Mouse (Mus musculus): Measurements from ENCODE around the gene Gm29776. TPM values are rescaled to one million over a fixed set of nuclear protein-coding genes. Genes with fewer than 3 reads are reported as not detected.
A peak's percentile ranks its signal among the peaks of the same experiment; 100 is the strongest.

The Gm29776 gene
- polyA plus RNA-seq, 1 experiment = 0.56 TPM

DNA sequence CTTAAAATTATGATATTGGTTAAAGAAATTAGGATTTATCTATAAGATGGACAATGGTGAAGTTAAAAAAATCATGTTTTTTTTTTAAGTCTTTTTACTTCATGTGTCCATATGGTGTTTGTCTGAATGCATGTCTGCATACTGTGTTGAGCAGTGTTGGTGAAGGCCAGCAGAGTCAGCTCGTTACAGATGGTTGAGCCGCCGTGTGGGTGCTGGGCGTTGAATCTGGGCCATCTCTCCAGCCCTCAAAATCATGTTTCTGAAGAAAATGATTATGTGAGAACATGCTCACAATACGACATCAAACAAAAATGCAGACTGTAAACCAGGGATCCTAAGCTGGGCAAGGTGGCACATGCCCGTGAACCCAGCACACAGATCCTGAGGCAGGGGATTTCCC, 31.7 kb upstream of the Gm29776 start:
- no peaks in the 10 kb centered on the region for H3K4me1 ChIP-seq (ENCODE audit: control insufficient read depth, insufficient read depth, low read length)
- H3K4me3 ChIP-seq (replicated peaks; ENCODE audit: extremely low read depth, low read depth, low read length) = no peak overlapping the region
- TF ChIP-seq POLR2A (IDR thresholded peaks at IDR 0.05; ENCODE audit: borderline replicate concordance, extremely low read depth, low read depth, low read length) (no peak), CTCF (IDR thresholded peaks at IDR 0.05; ENCODE audit: insufficient read depth, low read length) (no peak)
- DNase-seq = no peak
- WGBS = 77% methylated on average over 6 of the region's 6 CpGs

DNA sequence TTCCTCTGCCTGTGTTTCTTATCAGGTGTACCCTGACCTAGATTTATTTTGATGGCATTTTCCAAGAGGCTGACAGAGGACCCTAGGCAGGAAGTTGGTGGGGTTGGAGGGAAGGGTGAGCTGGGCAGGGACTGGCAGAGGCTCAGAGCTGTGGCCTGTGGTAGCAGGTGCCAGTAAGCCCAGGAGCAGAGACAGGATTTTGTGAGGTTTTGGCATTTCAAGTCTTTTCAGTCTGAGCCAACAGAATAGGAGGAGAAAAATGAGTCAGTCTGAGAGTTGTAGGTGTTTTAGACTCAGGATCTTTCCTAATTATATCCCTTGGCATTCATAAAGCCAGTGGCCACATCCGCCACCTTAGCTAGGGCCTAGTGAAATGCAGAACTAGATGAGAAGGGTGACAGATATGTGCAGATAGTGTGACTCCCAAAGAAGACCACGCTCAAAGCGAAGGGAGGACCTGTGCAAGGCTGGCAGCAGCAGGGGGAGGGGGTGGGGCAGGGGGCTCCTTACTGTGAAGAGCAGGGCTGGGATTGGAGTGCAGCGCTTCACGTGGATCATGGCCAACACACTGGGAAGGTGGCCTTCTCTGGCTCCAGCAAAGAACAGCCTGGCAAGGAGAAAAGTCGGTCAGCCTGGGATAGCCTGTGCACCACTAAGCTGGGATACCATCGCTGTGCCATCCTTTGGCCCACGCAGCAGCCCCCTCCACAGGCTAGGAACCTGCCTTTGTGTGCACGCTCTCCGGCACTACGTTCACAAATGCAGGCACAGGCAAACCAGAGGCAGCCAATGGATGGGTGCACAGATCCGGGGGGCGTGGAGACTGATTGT, 30.4 kb upstream of the Gm29776 start:
- Histone ChIP-seq H3K4me1 (ENCODE audit: control insufficient read depth, insufficient read depth, low read length) (no peaks in the 10 kb centered on the region), H3K4me3 (replicated peaks; ENCODE audit: extremely low read depth, low read depth, low read length) (no peak overlapping the region)
- WGBS = 78% methylated on average over 13 of the region's 13 CpGs
- DNase-seq = no peak
- no peak for TF ChIP-seq CTCF (IDR thresholded peaks at IDR 0.05; ENCODE audit: insufficient read depth, low read length)
- no peak for TF ChIP-seq POLR2A (IDR thresholded peaks at IDR 0.05; ENCODE audit: borderline replicate concordance, extremely low read depth, low read depth, low read length)

DNA sequence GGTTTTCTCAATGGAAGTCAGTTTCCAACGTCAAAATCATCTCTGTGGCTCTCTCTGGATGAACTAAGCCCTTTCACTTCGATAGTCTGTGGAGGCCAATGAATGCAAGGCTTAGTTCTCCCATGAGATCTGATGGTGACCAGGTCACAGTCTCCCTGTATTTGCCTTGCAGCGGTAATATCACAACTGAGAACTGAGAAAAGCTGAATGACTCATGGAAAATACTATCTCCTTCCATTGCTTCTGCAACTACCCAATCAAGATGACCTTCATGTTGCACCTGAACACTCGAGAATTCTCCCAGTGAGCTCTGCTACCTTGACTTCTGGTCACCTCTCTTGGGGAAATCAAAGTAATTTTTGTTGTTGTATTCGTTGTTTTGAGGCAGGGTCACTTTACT, 28.9 kb upstream of the Gm29776 start:
- WGBS = 76% methylated on average over 5 of the region's 5 CpGs

DNA sequence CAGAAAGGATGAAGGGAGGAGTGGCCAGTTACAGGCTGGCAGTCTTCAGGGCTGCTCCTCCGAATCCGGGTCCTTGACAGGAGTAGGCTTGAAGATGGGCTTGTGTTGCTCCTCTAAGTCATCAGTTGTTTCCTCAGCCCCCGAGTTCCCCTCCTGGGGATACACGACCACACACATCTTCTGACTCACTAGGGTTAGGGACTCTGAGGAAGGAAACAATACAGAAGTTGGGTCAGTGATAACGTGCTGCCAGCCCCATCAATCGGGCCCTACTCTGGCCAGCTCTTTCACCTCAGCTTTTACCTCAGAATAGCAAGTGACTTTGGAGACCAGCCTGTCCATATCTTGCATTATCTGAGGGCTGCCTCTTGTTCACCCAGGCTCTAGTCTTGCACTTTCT, 25.4 kb upstream of the Gm29776 start:
- DNase-seq = no peak
- TF ChIP-seq POLR2A (IDR thresholded peaks at IDR 0.05; ENCODE audit: borderline replicate concordance, extremely low read depth, low read depth, low read length) (no peak), CTCF (IDR thresholded peaks at IDR 0.05; ENCODE audit: insufficient read depth, low read length) (no peak)
- Histone ChIP-seq H3K4me1 (ENCODE audit: control insufficient read depth, insufficient read depth, low read length) (no peaks in the 10 kb centered on the region), H3K4me3 (replicated peaks; ENCODE audit: extremely low read depth, low read depth, low read length) (no peak overlapping the region)
- 64% methylated on average over 6 of the region's 6 CpGs for WGBS

More for the DNA sequence above, 28.9 kb upstream of the Gm29776 start:
- no peaks in the 10 kb centered on the region for H3K4me1 ChIP-seq (ENCODE audit: control insufficient read depth, insufficient read depth, low read length)
- no peak overlapping the region for H3K4me3 ChIP-seq (replicated peaks; ENCODE audit: extremely low read depth, low read depth, low read length)
- no peak for DNase-seq
- no peak for TF ChIP-seq CTCF (IDR thresholded peaks at IDR 0.05; ENCODE audit: insufficient read depth, low read length)
- TF ChIP-seq POLR2A (IDR thresholded peaks at IDR 0.05; ENCODE audit: borderline replicate concordance, extremely low read depth, low read depth, low read length) = no peak

DNA sequence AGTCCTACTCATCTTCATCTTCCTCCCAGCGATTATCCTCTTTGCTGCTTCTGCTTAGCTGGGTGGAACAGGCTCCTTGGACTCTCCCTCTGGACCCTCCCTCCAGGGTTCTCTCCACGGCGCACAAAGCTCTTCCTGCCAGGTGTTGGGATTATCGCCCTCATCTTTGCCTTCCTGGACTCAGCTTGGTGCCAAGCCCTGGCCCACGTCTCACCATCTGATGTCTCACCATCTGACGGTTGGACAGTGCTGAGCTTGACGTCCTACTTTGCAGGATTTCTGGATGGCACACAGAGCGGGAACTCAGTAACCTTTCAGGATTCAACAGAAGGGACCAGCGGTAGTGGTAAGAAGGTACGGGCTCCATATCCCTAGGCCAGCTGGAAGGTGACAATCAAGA, 23.1 kb upstream of the Gm29776 start:
- H3K4me3 ChIP-seq (replicated peaks; ENCODE audit: extremely low read depth, low read depth, low read length) = no peak overlapping the region
- no peak for TF ChIP-seq CTCF (IDR thresholded peaks at IDR 0.05; ENCODE audit: insufficient read depth, low read length)
- TF ChIP-seq POLR2A (IDR thresholded peaks at IDR 0.05; ENCODE audit: borderline replicate concordance, extremely low read depth, low read depth, low read length) = no peak
- DNase-seq = no peak
- WGBS = 76% methylated on average over 10 of the region's 10 CpGs
- no peaks in the 10 kb centered on the region for H3K4me1 ChIP-seq (ENCODE audit: control insufficient read depth, insufficient read depth, low read length)

DNA sequence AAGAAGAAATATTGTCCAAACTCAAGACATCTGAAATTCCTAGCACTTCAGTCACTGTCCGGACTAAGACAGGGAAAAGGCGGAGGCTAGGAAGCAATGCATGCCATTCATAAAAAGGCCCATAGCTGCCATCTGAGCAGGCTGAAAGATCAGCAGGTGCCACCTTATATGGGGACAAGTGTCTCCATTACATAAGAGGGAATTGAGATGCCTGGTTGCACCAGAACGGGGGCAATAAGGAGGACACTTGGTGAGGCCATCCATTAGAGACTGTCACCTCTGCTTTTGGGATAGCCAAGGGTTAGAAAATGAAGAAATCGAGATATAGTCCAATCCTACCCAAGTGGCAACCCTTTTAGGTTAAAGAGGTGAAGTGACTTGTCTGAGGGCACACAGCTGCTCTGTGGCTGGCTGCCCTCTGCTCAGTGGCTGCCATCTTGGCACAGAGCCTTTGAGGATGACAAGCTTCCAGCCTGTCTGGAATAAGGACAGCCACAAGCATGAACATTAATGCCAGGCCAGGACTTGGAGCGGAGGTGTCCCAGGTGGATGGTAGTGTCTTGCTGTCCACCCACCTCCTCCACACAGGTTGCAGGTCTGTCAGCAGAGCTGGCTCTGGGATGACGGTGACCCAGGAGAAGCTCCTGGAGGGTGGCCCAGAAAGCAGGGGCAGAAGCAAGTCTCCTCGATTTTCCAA, 22.2 kb upstream of the Gm29776 start:
- Histone ChIP-seq H3K4me3 (replicated peaks; ENCODE audit: extremely low read depth, low read depth, low read length) (no peak overlapping the region), H3K4me1 (ENCODE audit: control insufficient read depth, insufficient read depth, low read length) (no peaks in the 10 kb centered on the region)
- 79% methylated on average over 7 of the region's 7 CpGs for WGBS
- TF ChIP-seq CTCF (IDR thresholded peaks at IDR 0.05; ENCODE audit: insufficient read depth, low read length) (no peak), POLR2A (IDR thresholded peaks at IDR 0.05; ENCODE audit: borderline replicate concordance, extremely low read depth, low read depth, low read length) (no peak)
- no peak for DNase-seq

DNA sequence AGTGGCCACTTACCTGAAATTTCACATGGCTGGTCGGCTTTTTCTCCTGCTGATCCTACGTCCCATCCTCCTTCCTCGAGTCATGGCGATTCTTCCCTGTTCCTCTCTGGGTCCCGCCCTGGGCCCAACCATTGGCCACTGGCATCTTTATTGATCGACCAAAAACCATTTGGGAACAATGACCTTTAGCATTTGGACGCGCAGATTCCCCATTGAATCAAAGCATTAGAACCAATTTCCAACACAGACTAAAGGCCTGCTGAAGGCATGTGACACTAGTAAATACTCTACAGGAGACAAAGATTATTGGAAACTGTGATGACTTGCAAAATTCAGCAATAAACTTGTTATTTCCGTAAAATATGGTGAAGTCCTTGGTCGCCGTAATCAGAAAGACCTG, 21.4 kb upstream of the Gm29776 start:
- 92% methylated on average over 11 of the region's 11 CpGs for WGBS
- no peak for DNase-seq
- TF ChIP-seq CTCF (IDR thresholded peaks at IDR 0.05; ENCODE audit: insufficient read depth, low read length) (no peak), POLR2A (IDR thresholded peaks at IDR 0.05; ENCODE audit: borderline replicate concordance, extremely low read depth, low read depth, low read length) (no peak)
- Histone ChIP-seq H3K4me1 (ENCODE audit: control insufficient read depth, insufficient read depth, low read length) (no peaks in the 10 kb centered on the region; the same call in 1 of the 2 replicates), H3K4me3 (replicated peaks; ENCODE audit: extremely low read depth, low read depth, low read length) (no peak overlapping the region)

DNA sequence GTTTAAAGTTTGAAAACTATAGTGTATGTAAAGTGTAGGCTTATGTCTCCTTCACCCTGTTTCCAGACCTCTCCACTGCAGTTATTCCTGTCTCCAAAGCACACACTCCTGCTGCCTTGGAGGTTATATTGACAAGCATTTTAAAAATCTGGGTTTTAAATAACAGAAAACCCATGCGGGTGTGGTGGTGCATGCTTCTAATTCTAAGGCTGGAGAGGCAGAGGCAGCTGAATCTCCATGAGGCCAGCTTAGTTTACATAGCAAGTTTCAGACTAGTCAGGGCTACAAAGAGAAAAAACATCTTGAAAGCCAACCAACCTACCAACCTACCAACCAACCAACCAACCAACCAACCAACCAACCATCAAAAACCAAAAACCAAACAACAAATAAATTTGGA, 16.8 kb upstream of the Gm29776 start:
- 65% methylated on average over 1 of the region's 1 CpGs for WGBS
- H3K4me3 ChIP-seq (replicated peaks; ENCODE audit: extremely low read depth, low read depth, low read length) = no peak overlapping the region

DNA sequence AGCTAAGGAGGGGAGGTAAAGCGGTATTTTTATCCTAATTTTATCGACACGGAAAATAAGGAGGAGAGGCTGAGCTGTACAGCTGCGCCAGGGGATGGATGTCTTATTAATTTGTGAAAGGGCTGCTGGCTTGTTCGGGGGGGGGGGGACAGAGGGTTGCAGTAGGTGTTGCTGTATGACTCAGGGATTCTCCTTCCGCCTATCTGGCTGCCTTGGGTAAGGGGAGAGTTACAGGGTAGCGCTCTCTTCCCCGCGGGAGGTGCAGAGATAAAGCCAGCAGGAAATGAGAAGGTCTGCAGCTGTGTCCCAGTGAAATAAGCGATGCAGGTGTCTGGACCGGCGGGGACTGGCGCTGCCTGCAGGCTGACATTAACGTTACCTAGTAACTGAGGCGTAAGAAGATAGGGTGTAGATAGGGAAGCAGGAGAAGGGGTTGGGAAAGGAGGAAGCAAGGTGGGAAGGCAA, 16.0 kb upstream of the Gm29776 start:
- no peaks in the 10 kb centered on the region; the same call in 1 of the 2 replicates for H3K4me1 ChIP-seq (ENCODE audit: control insufficient read depth, insufficient read depth, low read length)
- TF ChIP-seq POLR2A (IDR thresholded peaks at IDR 0.05; ENCODE audit: borderline replicate concordance, extremely low read depth, low read depth, low read length) (no peak), CTCF (IDR thresholded peaks at IDR 0.05; ENCODE audit: insufficient read depth, low read length) (no peak)
- WGBS = 1% methylated on average over 15 of the region's 15 CpGs
- peak; percentile 15 for DNase-seq
- H3K4me3 ChIP-seq (replicated peaks; ENCODE audit: extremely low read depth, low read depth, low read length) = no peak overlapping the region

More for the DNA sequence above, 16.8 kb upstream of the Gm29776 start:
- TF ChIP-seq POLR2A (IDR thresholded peaks at IDR 0.05; ENCODE audit: borderline replicate concordance, extremely low read depth, low read depth, low read length) (no peak), CTCF (IDR thresholded peaks at IDR 0.05; ENCODE audit: insufficient read depth, low read length) (no peak)
- H3K4me1 ChIP-seq (ENCODE audit: control insufficient read depth, insufficient read depth, low read length) = no peaks in the 10 kb centered on the region; the same call in 1 of the 2 replicates
- DNase-seq = no peak

Measured in lung, adult 2 months (tissue).